Mouse (Mus musculus) urinary bladder, postnatal 14 days (tissue): ENCODE data around the gene Ubiad1.

Experiments used
- DNase-seq: peaks from one replicate; pipeline ENCODE4 v3.0.0; 2021; ENCODE audit warnings: low spot score

Ubiad1 gene

GRCm38 (mm10) chr4:148403402-148403801 lies 41.2 kb downstream of the Ubiad1 start:
- DNase-seq = no peak

DNA sequence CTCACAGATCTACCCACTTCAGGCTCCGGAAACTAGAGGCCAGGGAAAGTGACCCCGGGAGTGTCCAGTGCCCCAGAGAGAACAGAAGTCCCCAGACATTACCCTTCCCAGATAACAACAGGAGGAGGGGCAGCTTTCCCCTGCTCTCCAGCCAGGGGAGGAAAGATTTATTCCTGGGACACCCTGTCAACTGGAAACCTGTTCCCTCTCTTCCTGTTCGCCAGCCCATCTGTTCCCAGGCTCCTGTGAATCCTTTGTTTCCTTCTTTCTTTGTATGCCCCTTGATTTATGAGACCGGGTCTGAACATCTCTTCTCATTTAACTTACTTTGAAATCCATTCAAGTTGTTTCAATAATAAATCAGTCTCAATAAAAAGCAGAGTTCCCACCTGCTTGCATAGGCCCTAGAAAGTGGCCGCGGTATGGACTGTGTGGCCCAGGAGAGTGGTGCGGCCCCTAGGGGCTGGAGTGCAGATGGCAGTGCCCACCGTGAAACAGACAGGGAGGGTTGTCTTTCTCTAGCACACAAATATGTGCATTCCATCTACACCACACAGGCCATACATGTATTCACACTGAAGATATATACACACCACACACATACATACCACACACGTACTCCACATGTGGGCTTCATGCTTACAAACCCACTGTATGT lies 45.0 kb downstream of the Ubiad1 start:
- no peak for DNase-seq

DNA sequence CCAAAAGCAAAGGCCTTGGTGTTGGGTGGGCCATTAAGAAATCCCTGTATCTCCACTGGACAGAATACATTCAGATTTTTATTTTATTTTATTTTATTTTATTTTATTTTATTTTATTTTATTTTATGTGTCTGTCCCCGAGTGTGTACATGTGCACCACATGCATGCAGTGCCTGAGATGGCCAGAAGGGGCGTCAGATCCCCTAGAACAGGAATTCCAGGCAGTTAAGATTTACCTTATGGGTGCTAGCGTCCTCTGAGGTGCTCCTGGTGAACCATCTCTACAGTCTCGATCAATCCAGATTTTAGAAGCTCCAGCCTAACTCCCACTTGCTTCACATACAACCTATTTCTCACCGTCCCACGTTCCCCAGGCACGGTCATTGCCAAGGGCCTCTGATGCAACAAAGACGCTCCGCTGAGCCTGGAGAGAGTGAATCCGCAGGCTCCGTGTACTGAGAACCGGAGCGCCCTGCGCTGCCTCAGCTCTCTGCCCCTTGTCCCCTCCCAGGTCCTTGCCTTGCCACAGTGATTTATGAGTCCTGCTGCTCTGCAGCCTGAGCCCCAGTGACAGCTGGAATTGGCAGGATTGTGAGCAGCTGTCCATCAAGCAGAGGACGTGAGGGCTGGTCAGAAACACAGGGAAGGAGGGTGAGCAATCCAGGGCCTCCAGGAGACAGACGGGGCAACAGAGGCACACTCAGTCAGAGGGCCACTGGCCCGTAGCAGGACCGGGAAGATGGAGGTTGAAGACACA lies 46.9 kb downstream of the Ubiad1 start:
- no peak for DNase-seq

DNA sequence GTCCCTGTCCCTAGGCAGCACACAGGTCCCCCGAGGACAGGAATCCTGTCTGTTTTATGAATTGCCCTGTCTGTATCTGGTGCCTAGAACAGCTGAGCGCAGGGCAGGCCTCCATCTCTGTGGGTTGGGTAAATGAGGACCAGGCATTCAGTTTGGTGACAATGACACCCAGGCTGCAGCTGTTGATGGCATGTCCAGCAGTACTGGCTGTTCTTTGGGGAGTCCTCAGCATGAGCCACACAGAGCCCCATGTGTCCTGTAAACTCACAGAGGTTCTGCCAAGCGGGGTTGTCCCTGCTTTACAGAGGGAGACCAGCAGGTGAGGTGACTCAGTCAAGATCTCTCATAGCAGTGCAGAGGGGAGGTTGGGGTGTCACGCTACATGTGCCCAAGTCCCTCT lies 47.5 kb downstream of the Ubiad1 start:
- DNase-seq = no peak

- DNase-seq = no peak
Measured at GRCm38 (mm10) chr4:148395875-148396274, 48.7 kb downstream of the Ubiad1 start.

GRCm38 (mm10) chr4:148395198-148395597 lies 49.4 kb downstream of the Ubiad1 start:
- DNase-seq = no peak

DNA sequence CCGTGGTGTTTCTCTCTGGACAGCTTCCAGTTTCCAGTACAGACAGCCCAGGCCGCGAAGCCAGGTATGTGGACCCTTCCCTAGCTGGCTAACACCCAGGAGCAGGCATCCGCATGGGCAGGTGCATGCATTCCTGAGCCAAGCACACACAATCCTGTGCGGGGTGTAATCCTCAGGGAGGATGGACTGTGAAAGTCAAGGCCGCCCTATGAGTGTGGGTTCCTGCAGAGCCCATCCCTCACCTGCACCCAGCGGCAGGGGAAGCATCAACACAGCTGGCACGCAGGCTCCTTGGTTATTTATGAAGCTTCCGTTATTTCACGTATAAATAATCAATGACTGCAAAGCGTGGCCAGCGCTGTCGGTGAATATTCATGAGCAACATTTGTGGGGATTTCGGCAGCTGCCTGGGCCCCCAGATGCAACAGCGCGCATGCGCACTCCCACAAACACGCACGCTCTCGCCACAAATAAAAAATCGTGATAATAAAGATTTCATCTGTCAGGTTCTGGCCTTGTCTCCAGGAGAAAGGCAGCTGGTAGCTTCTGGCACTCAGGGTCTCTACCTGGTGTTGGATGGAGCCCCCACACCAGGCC lies 52.8 kb downstream of the Ubiad1 start:
- DNase-seq = no peak

DNA sequence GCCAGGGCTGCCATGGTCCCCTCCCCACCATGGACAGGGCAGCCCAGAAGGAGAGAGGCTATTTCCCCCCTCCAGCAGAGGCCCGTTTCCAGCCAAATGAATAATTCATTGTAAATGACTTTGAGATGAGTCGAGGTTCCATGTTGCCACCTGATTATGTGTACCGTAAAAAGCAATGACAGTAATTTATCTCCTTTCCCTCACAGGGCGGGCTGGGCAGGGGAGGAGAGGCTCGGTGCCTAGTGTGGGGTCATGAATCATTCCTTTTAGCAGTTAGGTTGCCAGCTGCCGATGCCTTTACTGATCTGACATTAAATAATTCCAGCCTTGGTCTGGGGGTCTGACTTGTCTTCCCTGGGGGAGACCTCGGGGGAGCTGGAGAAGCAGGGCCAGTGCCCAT lies 54.9 kb downstream of the Ubiad1 start:
- no peak for DNase-seq

GRCm38 (mm10) chr4:148389047-148389446 lies 55.5 kb downstream of the Ubiad1 start:
- DNase-seq = no peak

DNA sequence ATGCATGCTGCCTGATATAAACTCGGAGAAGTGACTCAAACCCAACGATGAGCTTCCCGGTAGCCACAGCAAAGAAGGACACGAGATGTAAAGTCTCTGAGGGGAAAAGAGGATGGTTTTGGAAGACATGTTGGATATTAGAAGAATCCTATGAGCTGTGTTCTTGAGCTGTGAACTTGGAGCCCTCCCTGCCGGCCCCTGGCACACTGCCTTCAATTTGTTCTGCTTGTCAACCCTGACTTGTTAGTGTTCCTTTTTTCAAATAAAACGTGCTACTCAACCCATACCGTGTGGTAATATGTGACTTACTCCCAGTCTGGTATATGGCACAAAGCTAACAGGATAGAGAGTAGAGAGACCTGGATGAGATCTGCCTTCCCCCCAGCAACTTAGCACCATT lies 59.3 kb downstream of the Ubiad1 start:
- DNase-seq = no peak
